9 mouse cellular contexts compared by ENCODE assay signal in genomic region chr10:80339941-80340750, GRCm38 (mm10). TPM values are rescaled to one million over a fixed set of nuclear protein-coding genes. Genes with fewer than 3 reads are reported as not detected.
DNase-seq lines count a peak whose midpoint lies in the region; ATAC-seq and TF ChIP-seq lines count a peak whose summit lies in the region.
"Had no signal": no experiment of that assay in that cellular context is flagged by ENCODE, and none has a peak within 500 bp of the region (broad histone marks: within the 10 kb centered on the region; RNA-seq: fewer than 3 reads in every experiment).

No protein-coding gene starts in this region.

- 20% methylated on average over 19 of the region's 19 CpGs for WGBS in large intestine, adult 2 months
- WGBS in lung, embryonic 14.5 days = 20% methylated on average over 19 of the region's 19 CpGs

- no peaks in the 10 kb centered on the region for H3K9me3 ChIP-seq in E14TG2a.4 (ENCODE audit: low read length)
- no peaks in the 10 kb centered on the region for H3K9me3 ChIP-seq in lung, embryonic 14.5 days (ENCODE audit: low read depth, low read length)
- H3K9me3 ChIP-seq: heart, embryonic 15.5 days had no signal

- peaks cover 89% of the 10 kb centered on the region for H3K4me1 ChIP-seq in E14TG2a.4 (replicated peaks; ENCODE audit: low read depth, low read length)
- H3K4me1 ChIP-seq in lung, embryonic 14.5 days (ENCODE audit: insufficient read depth) = peaks cover 7% of the 10 kb centered on the region; the same call in 1 of the 2 replicates

- intact Hi-C loops in heart, postnatal 14 days (cut with DNase I) = loop anchor here (1.0 to 5.0 kb wide), 2 partner anchors 34 to 163 kb away; partner anchors contain the start of gene Efna2

- H3K27me3 ChIP-seq in E14TG2a.4 (ENCODE audit: insufficient read depth, low read length) = peaks cover 31% of the 10 kb centered on the region
- H3K27me3 ChIP-seq in lung, embryonic 14.5 days (ENCODE audit: insufficient read depth, low read length) = peaks cover 49% of the 10 kb centered on the region

- peak; percentile 63 for ATAC-seq in erythroid progenitor cell, adult 5-6 weeks (replicated peaks; ENCODE audit: low FRiP score, poor library complexity, severe bottlenecking)
- 0 out of 2 replicates have a peak, but pooled peaks have one; percentile 4 for ATAC-seq in lung, embryonic 14.5 days (ENCODE audit: insufficient read depth)

- H3K4me3 ChIP-seq in E14TG2a.4 (replicated peaks; ENCODE audit: low read length) = peak overlapping the region; percentile 76; the same call in 1 of the 2 replicates
- H3K4me3 ChIP-seq in lung, embryonic 14.5 days (ENCODE audit: low read depth, low read length) = no peak overlapping the region
- H3K4me3 ChIP-seq: heart, embryonic 15.5 days had no signal

- H3K27ac ChIP-seq in lung, embryonic 14.5 days (ENCODE audit: low read depth) = no peak overlapping the region
- H3K27ac ChIP-seq: heart, embryonic 15.5 days had no signal

- peak; percentile 86 for DNase-seq in c-Kit-negative CD71-positive TER-119-positive erythroid progenitor cells, embryonic 14.5 days (ENCODE audit: low read depth, low spot score)
- peak; percentile 86 to 92 for DNase-seq in heart, postnatal 14 days
- DNase-seq in large intestine, adult 2 months (ENCODE audit: low read depth, low spot score) = peak; percentile 60
- peak; percentile 94 for DNase-seq in lung, embryonic 14.5 days
- peak; percentile 79 for DNase-seq in ovary, postnatal 14 days (ENCODE audit: low spot score)
- peak; percentile 84 for DNase-seq in thymus, postnatal 14 days

- H3K4me2 ChIP-seq in lung, embryonic 14.5 days = no peak overlapping the region
- H3K4me2 ChIP-seq: heart, embryonic 15.5 days had no signal

- peak; percentile 92 for TF ChIP-seq CTCF in E14TG2a.4 (conservative IDR thresholded peaks at IDR 0.05; ENCODE audit: low read length)
- peak; percentile 97 for TF ChIP-seq CTCF in lung, embryonic 14.5 days (IDR thresholded peaks at IDR 0.05; ENCODE audit: low read depth)

- H3K9ac ChIP-seq in lung, embryonic 14.5 days = peak overlapping the region; percentile 23; the same call in 1 of the 2 replicates
- H3K9ac ChIP-seq: heart, embryonic 15.5 days had no signal

- peaks cover 16% of the 10 kb centered on the region for H3K36me3 ChIP-seq in E14TG2a.4 (ENCODE audit: insufficient read depth, low read length)
- no peaks in the 10 kb centered on the region for H3K36me3 ChIP-seq in lung, embryonic 14.5 days (ENCODE audit: insufficient read depth)
- H3K36me3 ChIP-seq: heart, embryonic 15.5 days had no signal

RNA-seq across cellular contexts. Expression of gene Adamtsl5, which starts 8.1 kb away (rescaled TPM):
- total RNA-seq in erythroid progenitor cell, adult 5-6 weeks (2015; ENCODE audit: low replicate concordance) = 0.84 TPM in 1 of 2 replicates, not detected in the other
- total RNA-seq in erythroid progenitor cell, adult 5-6 weeks (2017; ENCODE audit: low replicate concordance) = 0.13 and 30.2 TPM in 2 replicates
- total RNA-seq in heart, postnatal 14 days (2021) = 10 to 100 TPM; 43.8 to 44.5 TPM
- 40.5 and 73.6 TPM in 2 replicates for polyA plus RNA-seq in large intestine, adult 2 months (2012; rRNA removed)
- 0.68 and 1.2 TPM in 2 replicates for polyA plus RNA-seq in lung, embryonic 14.5 days (2014; fragmentation: Nextera tagmentation; extraction: Ambion mirVana)

RNA-seq across cellular contexts. Expression of gene Reep6, which starts 10.4 kb away (rescaled TPM):
- 17.2 and 22.3 TPM in 2 replicates for total RNA-seq in erythroid progenitor cell, adult 5-6 weeks (2015; ENCODE audit: low replicate concordance)
- 16.8 and 18.2 TPM in 2 replicates for total RNA-seq in erythroid progenitor cell, adult 5-6 weeks (2017; ENCODE audit: low replicate concordance)
- 1 to 10 TPM; 2.0 to 2.6 TPM for total RNA-seq in heart, postnatal 14 days (2021)
- polyA plus RNA-seq in large intestine, adult 2 months (2012; rRNA removed) = 50.1 and 127 TPM in 2 replicates
- 10.5 and 12.2 TPM in 2 replicates for polyA plus RNA-seq in lung, embryonic 14.5 days (2014; fragmentation: Nextera tagmentation; extraction: Ambion mirVana)

RNA-seq across cellular contexts. Expression of gene Pcsk4, which starts 10.8 kb away (rescaled TPM):
- not detected in 2 replicates for total RNA-seq in erythroid progenitor cell, adult 5-6 weeks (2015; ENCODE audit: low replicate concordance)
- 1.0 TPM in 1 of 2 replicates, not detected in the other for total RNA-seq in erythroid progenitor cell, adult 5-6 weeks (2017; ENCODE audit: low replicate concordance)
- 1 to 10 TPM; 1.0 to 1.7 TPM for total RNA-seq in heart, postnatal 14 days (2021)
- polyA plus RNA-seq in large intestine, adult 2 months (2012; rRNA removed) = 8.2 and 15.5 TPM in 2 replicates
- 3.8 and 4.2 TPM in 2 replicates for polyA plus RNA-seq in lung, embryonic 14.5 days (2014; fragmentation: Nextera tagmentation; extraction: Ambion mirVana)

RNA-seq across cellular contexts. Expression of gene Plk5, which starts 16.1 kb away (rescaled TPM):
- not detected in 2 replicates for total RNA-seq in erythroid progenitor cell, adult 5-6 weeks (2015; ENCODE audit: low replicate concordance)
- total RNA-seq in erythroid progenitor cell, adult 5-6 weeks (2017; ENCODE audit: low replicate concordance) = not detected in 2 replicates
- total RNA-seq in heart, postnatal 14 days (2021) = under 1 TPM; 0.12 to 0.22 TPM
- polyA plus RNA-seq in large intestine, adult 2 months (2012; rRNA removed) = 0.68 and 2.8 TPM in 2 replicates
- 0.61 and 0.77 TPM in 2 replicates for polyA plus RNA-seq in lung, embryonic 14.5 days (2014; fragmentation: Nextera tagmentation; extraction: Ambion mirVana)

RNA-seq across cellular contexts. Expression of gene 2310011J03Rik, which starts 19.8 kb away (rescaled TPM):
- 7.2 and 13.4 TPM in 2 replicates for total RNA-seq in erythroid progenitor cell, adult 5-6 weeks (2015; ENCODE audit: low replicate concordance)
- 6.1 and 10.8 TPM in 2 replicates for total RNA-seq in erythroid progenitor cell, adult 5-6 weeks (2017; ENCODE audit: low replicate concordance)
- total RNA-seq in heart, postnatal 14 days (2021) = 10 to 100 TPM; 13.3 to 15.0 TPM
- 69.0 and 72.5 TPM in 2 replicates for polyA plus RNA-seq in large intestine, adult 2 months (2012; rRNA removed)
- 41.7 and 41.8 TPM in 2 replicates for polyA plus RNA-seq in lung, embryonic 14.5 days (2014; fragmentation: Nextera tagmentation; extraction: Ambion mirVana)

Comparison
In these comparisons a context has a peak if more than half of its experiments do, and no peak if none do; other contexts are left out.
1. RNA of gene Reep6, which starts 10.4 kb away (total RNA-seq): 16.8 to 22.3 TPM in erythroid progenitor cell, adult 5-6 weeks; 2.0 to 2.6 TPM in heart, postnatal 14 days; every median in the first group is over 4 times any median in the second.
2. Peak in every context shown above with its lines, with median percentiles within 50 percentile points of each other: DNase-seq.